Mouse (Mus musculus): ENCODE measurements at regions not wholly inside any gene's neighbourhood (a gene's known extent, or its start where the extent isn't known, plus 50 kb on each side); places are given as distances from the start of the nearest gene placed in this dataset.

DNA sequence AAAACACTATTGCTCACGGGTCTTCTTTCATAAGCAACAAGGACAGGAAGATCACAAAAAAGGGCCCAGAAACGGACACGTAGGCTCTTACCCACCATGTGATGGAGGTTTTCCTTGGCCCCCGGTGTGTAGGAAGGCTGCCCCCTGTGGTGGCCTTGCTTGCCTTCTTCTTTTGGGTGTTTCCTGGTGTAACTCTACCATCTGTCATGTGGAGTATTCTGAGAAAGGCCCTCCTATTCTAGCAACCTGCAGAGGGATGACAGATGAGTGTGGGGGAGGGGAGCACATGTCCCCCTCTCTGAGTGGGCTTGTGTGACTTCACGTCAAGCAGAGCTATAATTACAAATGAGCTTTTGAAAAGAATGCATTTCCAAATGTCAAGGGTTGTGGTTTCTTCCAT, 77.3 kb upstream of the Oxgr1 start:
- 81% methylated on average over 5 of the region's 5 CpGs for WGBS
- H3K27ac ChIP-seq (replicated peaks; ENCODE audit: insufficient read depth, low read depth, low read length), result no peak overlapping the region
- no peak for DNase-seq (ENCODE audit: extremely low read depth, low read depth, low spot score)

DNA sequence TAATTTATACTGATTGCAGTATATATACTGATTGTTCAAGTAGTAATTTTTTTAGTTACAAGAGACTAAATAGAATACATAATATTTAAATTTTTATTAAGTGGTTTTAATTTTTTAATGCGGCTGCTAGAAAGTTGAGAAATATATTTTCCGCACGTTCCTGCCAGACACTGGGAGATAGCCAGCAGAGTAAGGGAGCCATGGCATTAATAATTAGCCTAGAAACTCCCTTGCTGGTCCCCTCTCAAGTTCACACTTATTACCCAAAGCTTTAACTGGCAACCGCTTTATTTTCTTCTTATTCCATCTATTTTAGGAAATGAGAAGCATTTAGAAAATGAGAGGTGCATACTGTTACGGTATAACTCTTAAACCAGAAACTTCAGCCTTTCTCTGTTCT, 78.0 kb upstream of the Oxgr1 start:
- DNase-seq (ENCODE audit: extremely low read depth, low read depth, low spot score), result peak; percentile 65
- no peak for TF ChIP-seq CTCF (IDR thresholded peaks at IDR 0.05; ENCODE audit: low read depth, low read length)
- TF ChIP-seq POLR2A (IDR thresholded peaks at IDR 0.05; ENCODE audit: extremely low read depth, insufficient read depth, low read length), result no peak
- no peak overlapping the region for H3K9ac ChIP-seq (ENCODE audit: low read depth, low read length)
- no peaks in the 10 kb centered on the region for H3K4me1 ChIP-seq (ENCODE audit: control insufficient read depth, insufficient read depth, low read length)
- no peak overlapping the region for H3K4me3 ChIP-seq (ENCODE audit: insufficient read depth, low read depth, low read length)
- WGBS, result 75% methylated on average over 5 of the region's 5 CpGs
- no peaks in the 10 kb centered on the region for H3K27me3 ChIP-seq (ENCODE audit: control insufficient read depth, insufficient read depth, low read length)
- H3K27ac ChIP-seq (replicated peaks; ENCODE audit: insufficient read depth, low read depth, low read length), result no peak overlapping the region
- H3K36me3 ChIP-seq (ENCODE audit: control insufficient read depth, insufficient read depth, low read length), result no peaks in the 10 kb centered on the region
- no peaks in the 10 kb centered on the region for H3K79me2 ChIP-seq (ENCODE audit: control insufficient read depth, insufficient read depth, low read length)

More for the DNA sequence above, 77.3 kb upstream of the Oxgr1 start:
- TF ChIP-seq POLR2A (IDR thresholded peaks at IDR 0.05; ENCODE audit: extremely low read depth, insufficient read depth, low read length), result no peak
- no peak for TF ChIP-seq CTCF (IDR thresholded peaks at IDR 0.05; ENCODE audit: low read depth, low read length)
- Histone ChIP-seq H3K36me3 (ENCODE audit: control insufficient read depth, insufficient read depth, low read length) (no peaks in the 10 kb centered on the region), H3K79me2 (ENCODE audit: control insufficient read depth, insufficient read depth, low read length) (no peaks in the 10 kb centered on the region), H3K4me1 (ENCODE audit: control insufficient read depth, insufficient read depth, low read length) (no peaks in the 10 kb centered on the region), H3K4me3 (ENCODE audit: insufficient read depth, low read depth, low read length) (no peak overlapping the region), H3K9ac (ENCODE audit: low read depth, low read length) (no peak overlapping the region), H3K27me3 (ENCODE audit: control insufficient read depth, insufficient read depth, low read length) (no peaks in the 10 kb centered on the region)

DNA sequence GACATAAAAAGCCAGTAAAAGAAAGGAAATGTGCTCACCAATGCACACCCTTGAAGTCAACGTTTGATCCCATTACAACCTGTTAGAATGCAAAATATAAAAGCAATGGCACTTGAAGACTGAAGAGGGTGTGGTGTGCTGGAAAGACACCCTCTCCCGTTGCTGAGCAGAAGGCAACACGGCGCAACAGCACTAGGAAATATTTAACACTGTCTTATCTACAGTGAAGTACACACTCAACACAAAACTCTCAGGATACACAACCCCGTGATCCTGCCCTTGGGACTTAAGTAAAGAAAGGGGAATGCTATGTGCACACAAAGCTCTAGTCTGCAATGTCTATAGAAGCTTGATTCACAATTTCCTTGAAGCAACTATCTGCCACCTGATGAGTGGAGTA, 83.1 kb upstream of the Oxgr1 start:
- no peak overlapping the region for H3K4me3 ChIP-seq (ENCODE audit: insufficient read depth, low read depth, low read length)
- 82% methylated on average over 5 of the region's 5 CpGs for WGBS
- H3K79me2 ChIP-seq (ENCODE audit: control insufficient read depth, insufficient read depth, low read length), result no peaks in the 10 kb centered on the region
- no peaks in the 10 kb centered on the region for H3K36me3 ChIP-seq (ENCODE audit: control insufficient read depth, insufficient read depth, low read length)
- no peak overlapping the region for H3K9ac ChIP-seq (ENCODE audit: low read depth, low read length)
- H3K27me3 ChIP-seq (ENCODE audit: control insufficient read depth, insufficient read depth, low read length), result no peaks in the 10 kb centered on the region
- DNase-seq (ENCODE audit: extremely low read depth, low read depth, low spot score), result no peak
- H3K27ac ChIP-seq (replicated peaks; ENCODE audit: insufficient read depth, low read depth, low read length), result no peak overlapping the region
- no peaks in the 10 kb centered on the region for H3K4me1 ChIP-seq (ENCODE audit: control insufficient read depth, insufficient read depth, low read length)
- TF ChIP-seq POLR2A (IDR thresholded peaks at IDR 0.05; ENCODE audit: extremely low read depth, insufficient read depth, low read length), result no peak
- no peak for TF ChIP-seq CTCF (IDR thresholded peaks at IDR 0.05; ENCODE audit: low read depth, low read length)

DNA sequence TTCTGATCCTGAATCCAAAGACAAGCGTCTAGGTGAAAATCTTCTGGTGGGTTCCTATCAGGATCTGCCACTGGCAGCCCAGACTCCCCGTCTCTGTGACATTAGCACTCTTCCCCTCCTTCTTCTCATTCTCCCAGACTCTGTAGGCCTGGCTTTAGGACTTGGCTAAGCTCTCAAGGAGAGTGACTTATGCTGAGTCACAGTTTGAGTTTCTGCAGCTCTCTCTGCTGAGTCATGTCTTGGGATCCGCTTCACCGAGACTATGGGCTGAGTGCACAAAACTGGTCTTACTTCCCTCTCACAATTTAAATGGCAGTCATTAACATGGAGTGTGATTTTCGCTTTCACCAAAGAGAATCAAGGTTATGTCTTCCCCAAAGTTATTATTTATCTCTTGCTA, 85.2 kb upstream of the Oxgr1 start:
- H3K36me3 ChIP-seq (ENCODE audit: control insufficient read depth, insufficient read depth, low read length), result no peaks in the 10 kb centered on the region
- H3K4me3 ChIP-seq (ENCODE audit: insufficient read depth, low read depth, low read length), result no peak overlapping the region
- no peaks in the 10 kb centered on the region for H3K4me1 ChIP-seq (ENCODE audit: control insufficient read depth, insufficient read depth, low read length)
- no peak overlapping the region for H3K9ac ChIP-seq (ENCODE audit: low read depth, low read length)
- no peak for DNase-seq (ENCODE audit: extremely low read depth, low read depth, low spot score)
- 83% methylated on average over 5 of the region's 5 CpGs for WGBS
- no peaks in the 10 kb centered on the region for H3K27me3 ChIP-seq (ENCODE audit: control insufficient read depth, insufficient read depth, low read length)
- no peak overlapping the region for H3K27ac ChIP-seq (replicated peaks; ENCODE audit: insufficient read depth, low read depth, low read length)
- no peak for TF ChIP-seq CTCF (IDR thresholded peaks at IDR 0.05; ENCODE audit: low read depth, low read length)
- TF ChIP-seq POLR2A (IDR thresholded peaks at IDR 0.05; ENCODE audit: extremely low read depth, insufficient read depth, low read length), result no peak
- H3K79me2 ChIP-seq (ENCODE audit: control insufficient read depth, insufficient read depth, low read length), result no peaks in the 10 kb centered on the region

DNA sequence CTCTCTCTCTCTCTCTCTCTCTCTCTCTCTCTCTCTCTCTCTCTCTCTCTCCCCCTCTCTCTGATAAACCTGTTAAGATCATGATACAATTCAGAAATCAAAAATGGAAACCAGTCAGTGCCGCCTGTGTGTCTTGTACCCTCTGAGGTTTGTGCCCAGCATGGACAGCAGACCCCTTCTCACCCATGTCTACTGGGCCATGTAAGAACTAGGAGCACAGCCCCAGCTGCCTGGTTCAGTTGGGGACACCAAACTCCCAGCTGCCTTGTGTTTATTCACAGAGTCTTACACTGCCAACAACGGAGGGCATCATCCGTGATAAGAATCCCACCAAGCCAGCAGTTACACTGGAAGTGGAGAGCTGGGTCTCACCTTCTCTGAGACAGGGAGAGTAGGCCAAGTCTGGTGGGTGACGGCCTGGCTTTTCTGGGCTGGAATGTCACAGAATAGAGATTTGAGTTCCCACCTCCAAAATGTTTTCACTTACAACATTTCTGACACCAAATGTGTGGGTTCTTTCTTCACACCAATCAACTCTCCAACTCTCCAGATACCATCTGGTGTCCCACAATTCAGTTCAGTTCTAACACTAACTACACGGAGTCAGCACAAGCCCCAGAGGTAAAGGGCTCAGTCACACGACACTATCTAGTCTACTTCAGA, 92.2 kb upstream of the Oxgr1 start:
- Histone ChIP-seq H3K79me2 (ENCODE audit: control insufficient read depth, insufficient read depth, low read length) (no peaks in the 10 kb centered on the region), H3K27me3 (ENCODE audit: control insufficient read depth, insufficient read depth, low read length) (no peaks in the 10 kb centered on the region), H3K9ac (ENCODE audit: low read depth, low read length) (no peak overlapping the region), H3K4me1 (ENCODE audit: control insufficient read depth, insufficient read depth, low read length) (peaks cover 2% of the 10 kb centered on the region; the same call in 1 of the 2 replicates), H3K27ac (replicated peaks; ENCODE audit: insufficient read depth, low read depth, low read length) (no peak overlapping the region), H3K36me3 (ENCODE audit: control insufficient read depth, insufficient read depth, low read length) (no peaks in the 10 kb centered on the region), H3K4me3 (ENCODE audit: insufficient read depth, low read depth, low read length) (no peak overlapping the region)
- no peak for DNase-seq (ENCODE audit: extremely low read depth, low read depth, low spot score)
- TF ChIP-seq POLR2A (IDR thresholded peaks at IDR 0.05; ENCODE audit: extremely low read depth, insufficient read depth, low read length) (no peak), CTCF (IDR thresholded peaks at IDR 0.05; ENCODE audit: low read depth, low read length) (no peak)
- 88% methylated on average over 6 of the region's 6 CpGs for WGBS

DNA sequence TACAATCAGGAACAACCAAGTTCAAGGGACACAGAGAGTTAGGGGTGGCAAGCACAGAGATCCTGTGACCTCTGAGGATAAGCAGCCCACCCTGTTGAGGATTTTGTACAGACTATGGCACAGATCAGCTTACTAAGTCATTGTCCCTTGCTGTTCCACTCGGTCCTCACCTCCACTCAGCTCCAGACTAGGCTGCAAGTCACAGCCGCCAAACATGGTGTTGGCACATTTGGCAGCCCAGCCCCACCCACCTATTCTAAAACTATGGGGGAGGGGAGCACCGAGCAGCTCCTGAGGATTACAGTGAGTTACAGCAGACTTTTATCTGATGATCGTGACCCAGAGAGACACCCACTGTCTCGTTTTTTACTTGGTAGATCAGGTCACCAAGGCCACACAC, 93.0 kb upstream of the Oxgr1 start:
- Histone ChIP-seq H3K4me1 (ENCODE audit: control insufficient read depth, insufficient read depth, low read length) (peaks cover 2% of the 10 kb centered on the region; the same call in 1 of the 2 replicates), H3K36me3 (ENCODE audit: control insufficient read depth, insufficient read depth, low read length) (no peaks in the 10 kb centered on the region), H3K79me2 (ENCODE audit: control insufficient read depth, insufficient read depth, low read length) (no peaks in the 10 kb centered on the region), H3K4me3 (ENCODE audit: insufficient read depth, low read depth, low read length) (no peak overlapping the region), H3K27ac (replicated peaks; ENCODE audit: insufficient read depth, low read depth, low read length) (no peak overlapping the region), H3K9ac (ENCODE audit: low read depth, low read length) (no peak overlapping the region), H3K27me3 (ENCODE audit: control insufficient read depth, insufficient read depth, low read length) (no peaks in the 10 kb centered on the region)
- WGBS, result 57% methylated on average over 5 of the region's 5 CpGs
- DNase-seq (ENCODE audit: extremely low read depth, low read depth, low spot score), result no peak
- no peak for TF ChIP-seq CTCF (IDR thresholded peaks at IDR 0.05; ENCODE audit: low read depth, low read length)
- no peak for TF ChIP-seq POLR2A (IDR thresholded peaks at IDR 0.05; ENCODE audit: extremely low read depth, insufficient read depth, low read length)

Measured in liver, adult 2 months (tissue).